Mouse (Mus musculus) liver, embryonic 13.5 days (tissue): ENCODE data around the gene Nupl2. TPM values are rescaled to one million over a fixed set of nuclear protein-coding genes. Genes with fewer than 3 reads are reported as not detected.

Source experiments
- ATAC-seq: fragments of 200-750 bp; cut with Nextera tagmentation; 2 replicates; pipeline ENCODE4 v1.8.0; 2017; ENCODE audit warnings: low read depth, mild to moderate bottlenecking, moderate number of reproducible peaks, moderate library complexity
- DNase-seq: peaks from one replicate; pipeline ENCODE4 v3.0.0; 2022
- H3K27ac ChIP-seq: fragments of 300-500 bp; sonication (generic); 2 replicates; pipeline ENCODE4 v1.5.1; 2015; ENCODE audit warnings: moderate library complexity, mild to moderate bottlenecking, inconsistent platforms
- H3K27me3 ChIP-seq: fragments of 300-500 bp; sonication (generic); 2 replicates; pipeline ENCODE4 v1.6.1; 2015; ENCODE audit warnings: mild to moderate bottlenecking, inconsistent platforms
- H3K36me3 ChIP-seq: fragments of 300-500 bp; sonication (generic); 2 replicates; pipeline ENCODE4 v1.6.1; 2015; ENCODE audit warnings: mild to moderate bottlenecking, inconsistent platforms
- H3K4me1 ChIP-seq: fragments of 300-500 bp; sonication (generic); replicated peaks from 2 replicates; pipeline ENCODE4 v1.6.1; 2015; ENCODE audit warnings: inconsistent platforms
- H3K4me2 ChIP-seq: fragments of 300-500 bp; sonication (generic); 2 replicates; pipeline ENCODE4 v1.6.1; 2015; ENCODE audit warnings: inconsistent platforms, mild to moderate bottlenecking, moderate library complexity
- H3K4me3 ChIP-seq: fragments of 300-500 bp; sonication (generic); replicated peaks from 2 replicates; pipeline ENCODE4 v1.5.1; 2015; ENCODE audit warnings: mild to moderate bottlenecking, inconsistent platforms
- H3K9ac ChIP-seq: fragments of 300-500 bp; sonication (generic); 2 replicates; pipeline ENCODE4 v1.6.1; 2015; ENCODE audit warnings: mild to moderate bottlenecking, inconsistent platforms
- H3K9me3 ChIP-seq: fragments of 300-500 bp; sonication (generic); replicated peaks from 2 replicates; pipeline ENCODE4 v1.6.1; 2016; ENCODE audit warnings: inconsistent platforms
- WGBS: fragments of 180-500 bp; shearing (Covaris S2); methylation state at CpG from one replicate; pipeline ENCODE4 v1.1.7; 2015; ENCODE audit not compliant: insufficient replicate concordance; 5-methylcytosine and 5-hydroxymethylcytosine counted together
- polyA plus RNA-seq: library from polyadenylated mRNA; unstranded; fragments of >200 nt; fragmentation: Nextera tagmentation; extraction: Ambion mirVana; gene quantifications from 2 replicates; pipeline ENCODE4 v1.2.1, GENCODE M21; 2015

Nupl2 gene
- polyA plus RNA-seq, 1 experiment from 2014 or later = 9.1 TPM

DNA sequence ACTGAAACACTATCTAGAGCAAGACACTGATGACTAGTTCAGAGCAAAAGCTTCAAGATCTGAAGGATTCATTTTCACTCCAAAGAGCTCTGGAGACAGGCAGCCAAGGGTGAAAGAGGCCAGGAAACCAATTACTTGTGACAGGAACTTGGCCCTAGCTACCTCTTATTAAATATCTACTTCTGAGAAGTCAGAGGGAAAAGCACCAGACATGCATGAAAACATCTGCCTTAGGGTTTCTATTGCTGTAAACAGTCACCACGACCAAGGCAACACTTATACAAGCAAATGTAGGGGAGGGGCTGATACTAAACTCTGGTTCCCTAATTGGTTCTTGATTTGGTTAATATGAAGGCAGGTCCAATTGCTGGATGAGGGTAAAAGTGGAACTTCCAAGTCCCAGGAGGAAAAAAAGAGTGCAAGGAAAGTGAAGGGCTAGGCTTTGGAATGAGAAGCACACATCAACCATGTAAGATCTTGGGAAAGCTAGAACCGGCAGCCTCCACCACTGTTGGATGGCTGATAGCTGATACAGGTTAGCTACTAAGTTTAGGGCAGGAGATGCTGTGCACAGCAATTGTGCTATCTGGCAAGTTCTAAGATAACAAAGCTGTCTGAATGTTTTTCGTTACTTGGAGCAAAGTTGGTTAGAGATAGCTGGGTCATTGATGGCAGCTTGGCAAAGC is 49.2 kb downstream of the Nupl2 start:
- no peaks in the 10 kb centered on the region for H3K27me3 ChIP-seq
- H3K9me3 ChIP-seq = no peaks in the 10 kb centered on the region
- 38% methylated on average over 3 of the region's 3 CpGs for WGBS
- no peak overlapping the region for H3K9ac ChIP-seq
- H3K27ac ChIP-seq = no peak overlapping the region
- no peaks in the 10 kb centered on the region for H3K4me1 ChIP-seq
- DNase-seq (no peak), ATAC-seq (no peak)
- H3K4me3 ChIP-seq = no peak overlapping the region
- H3K36me3 ChIP-seq = no peaks in the 10 kb centered on the region
- no peak overlapping the region for H3K4me2 ChIP-seq

DNA sequence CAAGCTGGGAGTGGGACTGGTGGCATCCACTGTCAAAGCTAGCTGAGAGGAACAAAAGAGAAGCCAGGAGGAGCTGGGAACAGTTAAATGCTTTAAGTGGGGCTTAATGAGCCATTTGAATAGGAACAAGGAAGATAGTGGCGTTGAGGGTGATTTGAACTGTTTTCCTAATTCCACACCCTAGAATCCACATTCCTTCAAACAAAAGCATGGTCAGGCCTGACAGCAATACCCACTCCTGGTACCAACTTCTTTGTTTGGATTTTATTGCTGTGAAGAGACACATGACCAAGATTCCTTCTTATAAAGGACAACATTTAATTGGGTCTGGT is 49.8 kb downstream of the Nupl2 start:
- H3K36me3 ChIP-seq = no peaks in the 10 kb centered on the region
- no peak overlapping the region for H3K4me3 ChIP-seq
- no peak overlapping the region for H3K9ac ChIP-seq
- H3K4me2 ChIP-seq = no peak overlapping the region
- H3K27ac ChIP-seq = no peak overlapping the region
- H3K4me1 ChIP-seq = no peaks in the 10 kb centered on the region
- ATAC-seq = no peak
- WGBS = 78% methylated on average over 1 of the region's 1 CpGs
- no peak for DNase-seq
- H3K27me3 ChIP-seq = no peaks in the 10 kb centered on the region
- no peaks in the 10 kb centered on the region for H3K9me3 ChIP-seq

DNA sequence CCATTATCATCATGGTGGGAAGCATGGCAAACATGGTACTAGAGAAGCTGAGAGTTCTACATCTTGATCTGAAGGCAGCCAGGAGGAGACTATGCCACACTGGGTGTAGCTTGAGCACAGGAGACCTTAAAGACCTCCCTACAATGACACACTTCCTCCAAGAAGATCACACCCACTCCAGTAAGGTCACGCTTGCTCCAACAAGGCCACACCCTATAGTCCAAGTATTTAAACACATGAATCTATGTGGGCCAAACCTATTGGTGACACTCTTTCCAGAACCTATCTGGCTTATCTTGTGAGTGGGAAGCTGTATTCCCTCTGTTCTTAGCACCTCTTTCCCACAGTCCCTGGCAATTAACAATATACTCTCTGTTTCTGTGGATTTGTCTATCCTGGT is 50.1 kb downstream of the Nupl2 start:
- WGBS = 48% methylated on average over 1 of the region's 1 CpGs
- Histone ChIP-seq H3K9me3 (no peaks in the 10 kb centered on the region), H3K27ac (no peak overlapping the region), H3K4me1 (no peaks in the 10 kb centered on the region), H3K4me2 (no peak overlapping the region), H3K4me3 (no peak overlapping the region), H3K27me3 (no peaks in the 10 kb centered on the region), H3K9ac (no peak overlapping the region), H3K36me3 (no peaks in the 10 kb centered on the region)
- DNase-seq = no peak
- no peak for ATAC-seq

Other genes starting within 250 kb of the Nupl2 start
- gene Fam126a, start 134.3 kb upstream of the Nupl2 start, polyA plus RNA-seq = 62.7 and 70.9 TPM in 2 replicates
- gene Klhl7, start 64.4 kb upstream of the Nupl2 start, polyA plus RNA-seq = 20.1 and 26.3 TPM in 2 replicates
- 0.20 and 0.22 TPM in 2 replicates for gene Kcnh2, start 186.6 kb downstream of the Nupl2 start, polyA plus RNA-seq
- gene Nos3, start 199.8 kb downstream of the Nupl2 start, polyA plus RNA-seq = 2.5 and 2.7 TPM in 2 replicates
- gene Atg9b, start 227.2 kb downstream of the Nupl2 start, polyA plus RNA-seq = 0.56 and 0.60 TPM in 2 replicates
- 30.2 and 30.5 TPM in 2 replicates for gene Abcb8, start 228.7 kb downstream of the Nupl2 start, polyA plus RNA-seq
- not detected in 2 replicates for gene Asic3, start 248.4 kb downstream of the Nupl2 start, polyA plus RNA-seq